In genomic region chr11:84813724-84814510, GRCm38 (mm10) we compare ENCODE assay signal across 8 mouse cellular contexts. TPM values are rescaled to one million over a fixed set of nuclear protein-coding genes. Genes with fewer than 3 reads are reported as not detected.
DNase-seq lines count a peak whose midpoint lies in the region; TF ChIP-seq lines count a peak whose summit lies in the region.

No protein-coding gene starts in this region.

- intact Hi-C loops in gastrocnemius, adult 2 months (cut with DNase I), result loop anchor here (5.0 to 10.0 kb wide), 2 partner anchors 299 to 387 kb away; partner anchors contain the start of gene Aatf

- no peak overlapping the region for H3K4me3 ChIP-seq in gastrocnemius, adult 2 months

- no peak overlapping the region for H3K27ac ChIP-seq in gastrocnemius, adult 2 months

- TF ChIP-seq CTCF in gastrocnemius, adult 2 months (IDR thresholded peaks at IDR 0.05), result peak; percentile 92

- DNase-seq in ovary, postnatal 10 days (ENCODE audit: low spot score), result peak; percentile 49
- DNase-seq in ovary, adult 18-20 months (ENCODE audit: low spot score), result no peak
- DNase-seq in cerebellum, adult 9-10 months, result peak; percentile 75
- peak; percentile 72 for DNase-seq in gastrocnemius, adult 2 months
- DNase-seq in kidney, postnatal 36 days, result peak; percentile 60 to 85
- DNase-seq in lung, postnatal 14 days, result peak; percentile 80
- DNase-seq in right cerebral cortex, adult 18-20 months, result peak; percentile 64
- DNase-seq in urinary bladder, postnatal 14 days (ENCODE audit: low spot score), result peak; percentile 59

RNA-seq across cellular contexts. Expression of gene Mrm1, which starts 5.4 kb away (rescaled TPM):
- total RNA-seq in gastrocnemius, adult 2 months (2021), result 1 to 10 TPM; 7.7 to 9.1 TPM

RNA-seq across cellular contexts. Expression of gene Dhrs11, which starts 14.9 kb away (rescaled TPM):
- 10 to 100 TPM; 34.5 to 36.6 TPM for total RNA-seq in gastrocnemius, adult 2 months (2021)

RNA-seq across cellular contexts. Expression of gene Ggnbp2, which starts 56.7 kb away (rescaled TPM):
- total RNA-seq in gastrocnemius, adult 2 months (2021), result 10 to 100 TPM; 35.5 to 45.7 TPM
